Mouse (Mus musculus): ENCODE measurements around the gene Naa38.

Naa38 gene

DNA sequence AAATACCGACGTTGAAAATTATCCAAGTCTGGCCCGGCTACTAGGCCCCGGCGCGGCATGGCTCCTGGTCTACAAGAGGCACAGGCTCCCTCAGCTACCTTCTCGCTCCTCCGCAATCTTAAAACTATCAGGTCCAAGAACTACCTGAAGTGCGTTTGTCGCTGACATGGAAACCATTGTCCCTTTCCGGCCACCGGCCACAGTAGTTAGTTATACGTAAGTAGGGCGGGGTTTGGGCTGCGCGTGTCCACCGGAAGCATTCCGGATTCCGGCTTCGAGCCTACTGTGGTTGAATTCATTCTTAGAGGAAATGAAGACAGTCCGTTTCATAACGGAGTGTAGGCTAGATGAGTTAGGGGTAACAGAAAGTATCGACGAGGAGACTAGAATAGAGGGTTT, at the start of gene Naa38, which contains the start of gene Cyb5d1:
TSS of gene Naa38 (plus strand) at position 253 of the 399 bp plus-strand sequence.
TSS of gene Cyb5d1 (minus strand) at position 397 of the 399 bp plus-strand sequence.
- DNase-seq (ENCODE audit: low spot score): peak; percentile 85

DNA sequence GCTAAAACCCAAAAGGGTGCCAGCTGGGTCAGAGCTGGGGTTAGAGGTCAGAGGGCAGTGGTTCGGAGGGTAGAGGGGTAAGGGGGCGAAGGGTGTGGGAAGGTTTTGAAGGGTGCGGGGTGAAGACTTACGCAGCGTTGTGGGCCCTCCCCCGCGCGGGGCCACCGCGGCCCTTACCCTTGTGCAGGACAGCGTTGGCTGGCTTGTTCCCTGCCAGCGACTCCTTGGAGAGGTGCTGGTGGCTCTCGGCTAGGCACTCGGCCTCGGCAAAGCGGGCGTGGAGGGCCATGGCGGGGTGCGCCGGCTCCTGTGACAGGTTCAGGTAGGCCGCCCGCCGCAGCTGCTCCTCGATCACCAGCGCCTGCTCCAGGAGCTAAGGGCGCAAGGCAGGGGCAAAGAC, 48.8 kb upstream of the Naa38 start:
- DNase-seq (ENCODE audit: low spot score): no peak

DNA sequence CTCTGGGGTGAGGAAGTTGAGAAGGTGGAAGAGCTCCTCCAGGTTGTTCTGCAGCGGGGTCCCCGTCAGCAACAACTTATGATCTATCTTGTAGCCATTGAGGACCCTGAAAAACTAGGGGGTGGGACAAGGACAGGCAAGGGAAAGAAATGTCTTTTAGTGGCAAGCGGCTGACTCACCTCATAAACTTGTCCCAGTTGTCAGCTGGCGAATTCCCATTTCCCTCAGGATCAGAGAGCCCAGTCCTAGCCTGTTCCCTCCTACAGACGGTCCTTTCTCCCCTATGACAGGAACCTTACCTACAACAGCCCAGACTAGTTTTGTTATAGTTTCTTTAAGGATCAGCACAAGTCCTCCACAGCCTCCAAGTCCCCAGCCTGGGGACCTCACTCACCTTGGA, 38.7 kb upstream of the Naa38 start:
- DNase-seq (ENCODE audit: low spot score): no peak

DNA sequence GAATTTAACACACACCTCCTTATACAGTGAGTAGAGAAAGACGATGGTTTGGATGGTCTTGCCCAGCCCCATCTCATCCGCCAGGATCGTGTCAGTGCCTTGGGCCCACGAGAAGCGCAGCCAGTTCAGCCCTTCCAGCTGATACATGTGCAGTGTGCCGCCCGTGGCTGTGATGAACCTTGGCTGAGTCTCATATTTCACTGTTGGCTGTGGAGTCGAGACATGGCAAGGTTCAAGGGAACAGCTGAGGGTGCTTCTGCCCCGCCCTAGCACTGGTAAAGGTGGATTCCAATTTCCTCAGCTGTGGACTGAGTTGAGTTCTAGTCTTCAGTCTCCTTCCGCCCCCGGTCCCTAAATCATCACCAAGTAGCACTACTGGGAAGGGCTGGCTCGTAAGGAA, 37.6 kb upstream of the Naa38 start:
- no peak for DNase-seq (ENCODE audit: low spot score)

DNA sequence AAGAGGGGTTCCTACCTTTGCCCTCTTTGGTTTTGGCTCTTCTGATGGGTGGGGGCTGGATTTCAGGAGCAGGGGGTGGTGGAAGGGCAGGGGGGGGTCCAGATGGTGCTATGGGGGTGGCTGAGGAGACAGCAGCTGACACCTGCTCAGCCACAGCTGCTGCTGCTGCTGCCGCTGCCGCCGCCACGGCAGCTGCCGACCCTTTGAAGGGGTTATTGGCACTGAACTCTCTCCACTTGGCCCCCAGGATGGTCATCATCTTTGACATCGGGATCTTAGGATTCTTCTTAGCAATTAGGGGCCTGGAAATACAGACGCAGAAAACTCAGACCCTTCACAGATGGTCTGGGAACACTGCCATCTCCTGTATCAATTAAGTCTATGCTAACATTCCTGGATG, 33.3 kb upstream of the Naa38 start:
- no peak for DNase-seq (ENCODE audit: low spot score)

DNA sequence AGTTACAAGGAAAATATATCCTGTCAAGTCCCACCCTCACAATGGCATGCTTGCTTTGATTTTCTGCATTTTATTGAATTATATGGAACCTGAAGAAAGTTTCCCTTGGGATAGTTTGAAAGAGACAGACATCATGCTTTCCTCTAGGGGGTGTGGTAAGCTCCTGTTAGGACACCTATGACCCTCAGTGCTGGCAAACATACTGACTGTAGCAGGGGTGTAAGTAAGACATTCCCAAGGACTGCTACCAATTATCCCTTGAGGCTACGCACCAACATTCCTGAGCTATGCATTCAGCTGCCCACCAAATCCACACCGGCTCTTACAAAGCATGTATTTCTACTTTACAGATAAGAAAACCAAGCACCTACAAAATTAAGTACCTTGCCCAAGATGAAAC, 32.8 kb upstream of the Naa38 start:
- DNase-seq (ENCODE audit: low spot score): no peak

DNA sequence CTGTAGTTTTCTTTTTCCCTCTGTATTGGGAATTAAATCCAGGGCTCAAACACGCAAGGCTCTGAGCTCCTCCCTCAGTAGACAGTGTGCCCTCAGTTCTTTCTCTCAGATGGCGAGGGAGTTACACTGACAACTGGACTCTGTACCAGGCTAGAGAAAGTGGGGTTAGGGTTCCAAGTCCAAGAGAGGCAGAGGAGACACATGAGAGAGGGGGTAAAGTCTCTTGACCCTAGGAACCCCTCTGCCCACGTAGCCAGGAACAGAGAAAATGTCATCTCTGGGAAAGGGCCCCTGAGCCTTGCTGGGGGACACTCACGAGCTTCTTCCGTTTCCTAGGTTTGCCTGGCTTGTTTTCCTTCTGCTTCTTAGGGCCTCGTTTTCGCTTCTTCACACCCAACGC, 30.9 kb upstream of the Naa38 start:
- no peak for DNase-seq (ENCODE audit: low spot score)

DNA sequence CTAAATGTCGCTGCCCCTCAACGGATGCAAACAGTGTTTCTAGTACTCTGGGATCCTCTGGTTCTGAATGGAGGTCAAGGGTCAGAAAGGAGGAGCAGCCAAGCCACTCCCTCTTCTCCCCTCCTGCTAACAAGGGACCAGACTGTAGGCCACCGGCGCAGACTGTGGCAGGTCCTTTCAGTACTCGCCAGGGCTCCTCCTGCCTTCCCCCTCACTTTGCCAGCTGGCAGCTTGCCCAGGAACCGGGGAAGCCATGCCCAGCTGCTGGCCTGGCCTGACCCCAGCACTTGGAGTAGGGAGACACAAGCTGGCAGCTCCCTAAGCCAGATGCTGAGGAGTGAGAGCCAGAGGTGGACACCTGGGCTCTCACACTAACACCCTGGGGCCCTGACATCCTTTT, 30.4 kb upstream of the Naa38 start:
- no peak for DNase-seq (ENCODE audit: low spot score)

DNA sequence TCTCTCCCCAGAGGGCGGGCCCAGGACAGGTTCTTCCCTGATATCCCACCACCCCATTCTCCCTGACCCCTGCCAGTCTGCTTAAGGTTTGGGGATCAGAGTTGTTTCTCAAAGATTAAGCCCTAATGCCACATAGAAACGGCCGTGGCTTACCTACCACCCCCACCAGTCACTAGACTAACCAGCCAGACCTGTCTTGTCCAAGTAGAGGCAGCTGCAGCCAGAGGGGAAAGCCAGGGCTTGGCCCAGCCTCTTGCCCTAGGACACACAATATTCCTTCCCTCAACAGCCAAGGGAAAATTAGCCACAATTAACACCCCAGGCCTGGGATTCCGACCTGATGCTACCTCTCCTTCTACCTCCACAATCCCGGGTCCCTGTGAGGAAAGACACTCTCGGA, 29.6 kb upstream of the Naa38 start:
- no peak for DNase-seq (ENCODE audit: low spot score)

DNA sequence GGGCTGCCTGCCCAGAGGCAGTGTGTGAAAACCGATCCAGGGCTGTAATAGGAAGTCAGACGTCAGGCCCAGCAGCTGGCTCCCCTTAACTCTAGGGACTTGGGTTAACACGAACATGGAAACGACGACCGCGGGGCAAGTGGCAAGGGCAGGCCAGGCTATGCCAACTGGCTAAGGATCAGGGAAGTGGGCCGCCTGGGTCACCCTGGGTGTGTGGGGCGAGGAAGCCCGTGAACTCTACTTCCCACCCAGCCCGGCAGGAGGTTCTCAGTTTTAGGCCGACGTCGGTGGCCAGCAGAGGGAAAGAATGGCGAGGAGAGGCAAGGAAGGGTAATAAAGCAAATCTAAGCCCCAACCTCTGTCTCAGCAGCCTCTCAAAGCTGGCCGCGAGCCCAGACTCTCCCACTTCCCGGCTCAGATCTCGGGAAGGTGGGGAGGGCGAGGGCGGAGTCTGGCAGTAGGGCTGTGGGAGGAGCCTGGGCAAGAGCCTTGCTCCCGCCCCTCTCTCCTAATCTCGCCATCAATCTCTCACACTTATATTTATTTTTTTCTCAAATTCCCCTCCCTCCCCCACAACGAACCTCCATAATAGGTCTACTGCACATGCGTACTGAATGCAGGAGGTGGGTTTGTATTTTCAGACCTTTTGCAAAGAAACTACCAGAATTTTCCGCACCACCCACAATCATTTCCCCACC, 29.0 kb upstream of the Naa38 start:
- peak; percentile 94 for DNase-seq (ENCODE audit: low spot score)

DNA sequence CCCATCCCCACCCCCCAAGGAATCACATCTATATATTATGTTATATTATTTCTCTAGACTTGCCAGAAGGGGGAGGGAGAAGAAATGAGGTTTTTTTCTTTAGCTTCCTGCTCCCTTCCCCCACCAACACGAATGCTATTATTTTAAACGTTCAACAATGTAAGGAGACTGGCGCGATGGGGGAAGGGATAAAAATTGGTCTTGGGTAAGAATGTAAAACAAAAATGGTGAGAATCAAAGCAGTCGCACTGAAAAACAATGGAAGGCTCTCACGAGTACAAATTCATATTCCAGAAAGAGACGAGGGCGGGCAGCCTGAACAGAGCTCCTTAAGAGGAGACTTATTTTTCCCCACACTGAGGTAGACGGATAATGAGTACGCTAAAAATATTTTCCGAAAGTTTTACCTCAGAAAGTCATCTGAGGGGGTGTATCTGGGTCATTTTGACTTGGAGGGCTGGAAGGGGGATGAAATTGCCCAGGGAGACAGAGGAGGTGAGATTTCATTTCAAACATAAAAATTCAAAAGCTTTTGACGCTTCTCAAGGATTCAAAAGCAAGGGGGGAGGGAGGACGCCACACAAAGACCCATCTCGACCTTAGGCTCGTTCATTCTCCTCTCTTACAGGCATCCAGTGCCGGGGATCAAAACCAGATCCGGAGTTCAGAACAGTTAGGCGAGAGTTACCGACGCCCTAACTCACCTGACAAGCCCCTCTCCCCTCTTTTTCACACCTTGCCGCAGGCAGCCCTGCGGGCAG, 28.3 kb upstream of the Naa38 start:
- DNase-seq (ENCODE audit: low spot score): peak; percentile 43

DNA sequence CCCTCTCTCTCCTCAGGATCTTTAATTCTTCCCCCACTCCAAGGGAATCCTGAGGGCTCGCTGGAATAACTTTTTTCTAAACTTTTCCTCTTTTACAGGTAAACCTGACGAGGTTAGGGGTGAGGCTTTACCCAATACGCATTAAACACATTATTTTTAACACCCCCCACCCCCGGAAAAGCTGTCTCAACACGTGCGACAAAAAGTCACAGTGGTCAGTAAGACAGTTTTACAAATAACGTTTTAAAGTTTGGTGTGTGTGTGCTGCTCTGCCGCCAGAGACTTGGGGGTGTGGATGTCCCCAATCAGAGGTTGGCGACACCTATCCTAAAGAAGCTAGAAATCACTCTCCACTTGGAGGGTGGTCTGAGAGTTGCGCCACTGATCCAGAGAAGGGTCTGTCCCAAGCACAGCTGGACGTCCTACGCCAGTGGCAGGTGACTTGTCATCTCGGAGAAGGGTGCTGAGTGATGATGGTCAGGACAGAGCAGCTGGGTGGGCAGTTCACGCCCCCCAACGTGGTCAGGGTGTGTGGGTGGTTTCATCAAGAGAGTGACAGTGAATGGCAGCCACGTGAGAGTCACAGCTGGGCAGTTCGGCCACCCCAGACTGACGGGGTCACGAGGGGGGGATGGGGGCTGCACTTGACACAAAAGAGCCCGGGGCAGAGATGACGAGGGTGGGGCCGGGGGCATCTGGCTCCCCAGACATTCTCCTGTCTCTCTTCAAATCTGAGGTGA, 27.5 kb upstream of the Naa38 start:
- peak; percentile 11 for DNase-seq (ENCODE audit: low spot score)

DNA sequence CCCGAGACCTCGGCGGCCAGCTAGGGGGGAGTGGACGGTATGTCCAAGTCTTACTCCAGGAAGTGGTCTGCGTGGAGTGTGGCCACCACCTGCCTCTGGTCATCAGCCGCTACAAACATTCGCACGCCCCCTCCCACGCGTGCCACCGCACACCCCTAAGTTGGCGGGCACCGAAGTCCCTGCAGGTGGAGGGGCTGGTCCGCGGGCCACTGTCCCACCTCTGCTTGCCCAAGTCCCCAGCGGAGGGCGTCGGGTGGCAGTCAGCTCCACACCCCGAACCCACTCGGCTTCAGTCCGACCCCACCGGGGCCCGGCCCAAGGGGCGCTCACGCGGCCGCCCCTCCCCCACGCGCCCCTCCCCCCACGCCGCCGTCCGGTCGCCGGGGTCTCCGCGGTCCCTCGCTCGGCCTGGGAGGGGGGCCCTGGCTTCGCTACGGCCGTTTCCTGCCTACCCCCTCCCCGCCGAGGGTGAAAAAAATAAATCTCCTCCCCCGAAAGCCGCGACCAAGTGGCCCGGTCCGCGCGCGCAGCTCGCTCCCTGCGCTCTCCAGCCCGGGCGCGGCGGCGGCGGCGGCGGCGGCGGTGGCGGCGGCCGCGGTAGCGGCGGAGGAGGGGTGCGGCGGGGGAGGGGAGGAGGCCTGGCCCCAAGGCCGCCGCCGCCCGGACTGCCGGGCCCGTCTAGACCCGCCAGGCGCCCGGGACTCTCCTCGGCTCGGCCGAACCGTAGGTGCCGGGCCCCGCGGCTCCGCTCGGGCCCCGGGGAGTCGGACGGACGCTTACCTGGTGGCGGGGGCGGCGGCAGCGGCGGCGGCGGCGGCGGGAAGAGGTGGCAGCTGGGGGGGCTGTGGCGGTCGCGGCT, 26.7 kb upstream of the Naa38 start:
- DNase-seq (ENCODE audit: low spot score): peak; percentile 34

DNA sequence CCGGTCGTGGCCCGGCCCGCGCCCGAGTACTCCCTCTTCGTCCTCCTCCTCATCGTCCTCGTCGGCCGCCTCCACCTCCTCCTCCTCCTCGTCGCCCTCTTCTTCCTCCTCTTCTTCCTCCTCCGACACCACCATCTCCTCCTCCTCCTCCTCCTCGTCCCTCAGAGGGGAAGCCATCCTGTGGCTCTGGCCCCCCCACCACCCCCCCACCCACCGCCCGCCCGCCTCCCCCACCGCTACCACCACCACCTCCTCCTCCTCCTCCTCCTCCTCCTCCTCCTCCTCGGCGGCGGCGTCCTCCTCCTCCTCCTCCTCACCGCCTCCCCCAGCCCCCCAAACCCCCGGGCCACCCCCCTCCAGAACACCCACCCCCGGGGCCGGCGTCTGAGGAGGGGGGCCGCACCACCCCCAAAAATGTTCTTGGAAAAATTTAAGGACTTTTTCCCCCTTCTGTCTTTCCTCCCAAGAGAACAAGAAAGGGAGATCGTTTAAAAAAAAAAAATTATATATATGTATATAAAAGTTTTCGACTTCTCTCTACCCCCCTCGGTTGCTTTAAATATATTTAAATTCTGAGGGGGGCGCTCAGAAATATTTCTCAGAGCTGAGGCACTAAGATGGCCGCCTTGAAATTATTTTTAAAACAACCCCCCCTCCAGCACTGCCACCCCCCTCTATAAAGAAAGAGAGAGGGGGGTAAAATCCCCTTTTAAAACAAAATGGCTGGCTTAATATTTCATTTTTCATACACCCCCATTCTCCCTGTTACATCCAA, 25.9 kb upstream of the Naa38 start, which contains the start of gene Chd3:
TSS of gene Chd3 (minus strand) at position 192 of the 775 bp plus-strand sequence.
- DNase-seq (ENCODE audit: low spot score): no peak

DNA sequence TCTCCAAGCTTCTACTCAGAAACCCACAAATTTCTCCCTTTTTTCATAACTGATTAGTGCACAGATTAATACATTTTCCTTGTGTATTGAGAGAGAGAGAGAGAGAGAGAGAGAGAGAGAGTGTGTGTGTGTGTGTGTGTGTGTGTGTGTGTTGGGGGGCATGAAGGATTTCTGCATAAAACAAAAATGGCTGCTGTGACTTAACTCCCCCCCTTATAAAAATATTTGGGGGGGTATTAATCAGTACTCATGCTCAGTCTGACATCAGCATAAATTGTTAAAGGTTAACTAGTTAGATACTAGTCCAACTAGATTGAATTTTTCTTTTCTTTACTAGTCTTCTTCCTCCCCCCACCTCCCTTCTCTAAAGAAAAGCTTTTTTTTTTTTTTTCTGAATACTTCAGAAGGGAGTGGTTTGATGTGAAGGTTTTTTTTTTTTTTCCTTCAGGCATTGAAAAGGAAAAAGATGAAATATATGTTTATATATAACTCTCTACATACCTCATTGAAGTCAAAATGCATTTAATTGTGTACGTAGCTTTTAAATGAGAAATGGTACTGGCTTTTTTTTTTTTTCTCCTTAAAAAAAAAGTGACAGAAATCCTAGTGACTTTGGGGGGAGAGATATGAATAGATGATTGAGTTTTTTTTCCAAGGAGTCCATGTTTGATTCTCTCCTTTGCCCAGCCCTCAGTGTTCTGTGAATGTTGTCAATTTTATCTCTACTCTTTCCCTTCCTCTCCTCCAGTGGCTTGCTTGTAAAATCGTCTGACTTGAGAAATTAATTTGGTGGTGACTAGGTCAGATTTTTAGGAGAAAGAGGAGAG, 25.1 kb upstream of the Naa38 start:
- DNase-seq (ENCODE audit: low spot score): no peak

DNA sequence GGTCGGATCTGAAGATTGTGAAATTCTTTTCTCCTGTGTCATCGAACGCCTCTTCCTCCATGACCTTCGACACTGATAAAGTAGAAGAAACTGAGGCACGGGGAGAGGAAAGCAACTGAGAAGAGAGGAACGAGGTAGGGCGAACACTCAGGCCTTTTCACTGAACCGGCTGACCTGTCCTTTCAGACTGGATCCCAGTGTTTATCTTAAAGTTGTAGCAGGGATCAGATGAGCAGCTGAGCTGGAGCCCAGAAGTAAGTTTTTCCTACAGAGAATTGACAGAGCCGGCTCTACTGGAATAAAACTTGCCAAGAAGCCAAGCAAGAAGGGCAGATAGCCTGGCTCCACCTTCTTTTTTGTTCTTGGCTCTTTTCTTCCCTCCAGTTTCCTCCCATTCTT, 24.5 kb upstream of the Naa38 start:
- no peak for DNase-seq (ENCODE audit: low spot score)

DNA sequence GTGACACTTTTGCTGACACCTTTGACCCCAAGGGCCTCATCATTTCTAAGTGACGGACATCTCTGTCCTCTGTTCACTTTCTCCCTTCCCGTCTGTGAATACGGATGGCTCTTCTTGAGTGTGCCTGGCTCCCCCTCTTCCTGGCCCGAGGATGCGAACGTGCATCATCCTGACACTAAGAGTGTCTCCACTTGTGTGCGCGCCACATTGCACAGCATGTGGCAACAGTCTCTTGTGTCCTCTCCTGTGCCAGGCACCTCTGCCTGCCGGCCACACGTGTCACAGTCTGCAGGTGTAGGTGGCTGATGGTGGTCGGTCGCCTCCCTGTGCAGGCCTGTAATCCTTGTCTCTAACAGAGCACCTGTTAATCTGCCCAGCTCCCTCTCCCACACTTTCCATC, 23.7 kb upstream of the Naa38 start:
- DNase-seq (ENCODE audit: low spot score): no peak

DNA sequence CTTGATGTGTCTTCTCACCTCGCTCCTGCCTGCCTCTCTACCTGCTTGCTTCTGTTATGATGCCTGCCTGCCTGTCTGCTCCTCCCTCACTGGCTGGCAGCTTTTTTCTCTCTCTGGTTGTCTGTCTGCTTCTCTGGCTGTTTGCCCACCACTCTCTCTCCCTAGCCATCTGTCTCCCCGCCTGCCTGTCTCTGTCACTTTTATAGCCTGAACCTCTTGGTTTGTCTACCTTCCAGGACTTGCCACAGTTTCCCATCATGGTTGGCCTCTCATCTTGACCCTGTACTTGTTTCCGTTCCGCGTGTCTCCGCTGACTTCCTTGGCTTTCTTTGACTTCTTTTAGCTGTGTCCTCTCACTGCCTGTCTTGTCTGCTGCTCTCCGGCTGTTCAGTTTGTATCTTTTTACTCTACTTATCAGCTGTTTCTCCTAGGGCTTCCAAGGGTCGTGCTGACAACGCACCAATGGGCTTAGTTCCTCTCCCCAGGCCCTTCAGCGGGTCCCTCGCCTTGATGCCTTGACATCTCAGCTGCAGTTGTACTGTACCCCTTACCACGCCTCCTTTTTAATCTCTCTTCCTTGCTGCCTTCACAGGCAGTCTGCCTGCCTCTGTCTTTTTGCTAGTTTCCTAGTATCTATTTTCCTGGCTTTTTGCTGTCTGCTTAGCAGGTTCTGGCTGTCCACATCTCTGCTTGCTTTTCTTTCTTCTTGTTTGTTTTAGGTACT, 23.1 kb upstream of the Naa38 start:
- DNase-seq (ENCODE audit: low spot score): peak; percentile 23

DNA sequence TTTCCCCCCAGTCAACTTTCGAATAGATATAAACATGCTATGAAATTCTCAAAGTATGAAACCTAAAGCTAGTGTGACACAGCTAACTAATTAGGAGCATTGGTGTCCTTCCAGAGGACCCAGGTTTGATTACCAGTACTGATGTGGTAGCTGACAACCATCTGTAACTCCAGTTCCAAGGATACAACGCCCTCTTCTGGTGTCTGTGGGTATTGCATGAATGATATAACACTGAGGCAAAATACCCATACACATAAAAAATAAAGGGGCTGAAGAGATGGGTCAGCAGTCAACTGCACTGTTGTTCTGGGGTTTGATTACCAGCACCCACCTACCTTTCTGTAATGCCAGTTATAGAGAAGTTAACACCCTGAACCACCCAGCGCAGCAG, 22.5 kb upstream of the Naa38 start:
- DNase-seq (ENCODE audit: low spot score): peak; percentile 49

All from T-cell, adult 2 months (primary cell).